Mouse (Mus musculus) R1 (cell line): Measurements from ENCODE around the gene Pemt.

Experiments
- DNase-seq: peaks from one replicate; pipeline ENCODE4 v3.0.0-alpha.2; 2018; ENCODE audit warnings: low read depth, low spot score

Gene Pemt

GRCm38 (mm10) chr11:60057987-60058386 lies 11.7 kb upstream of the Pemt start:
- DNase-seq = no peak

- DNase-seq = no peak
Observed at GRCm38 (mm10) chr11:60056520-60056919, 10.2 kb upstream of the Pemt start.

GRCm38 (mm10) chr11:60048841-60049240 lies 2.6 kb upstream of the Pemt start:
- DNase-seq = no peak

DNA sequence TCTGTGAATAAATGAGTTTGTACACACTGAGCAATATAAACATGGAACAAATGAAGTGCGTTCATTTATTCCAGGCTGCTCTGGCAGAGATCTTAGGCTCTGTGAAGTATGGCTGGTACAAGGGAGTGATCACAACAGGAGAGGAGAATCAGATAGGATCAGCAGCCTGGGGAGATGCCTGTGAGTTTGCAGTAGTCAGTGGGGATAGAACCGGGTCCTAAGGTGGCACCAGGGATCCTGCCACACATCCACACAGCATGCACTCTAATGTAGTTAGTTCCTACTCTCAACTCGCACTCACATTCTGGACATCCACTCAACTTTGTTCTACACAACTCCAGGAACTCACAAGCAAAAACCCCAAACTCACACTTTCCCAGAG lies 622 bp downstream of the Pemt start:
- no peak for DNase-seq

- DNase-seq = no peak
Observed at GRCm38 (mm10) chr11:60044777-60045176, 1.5 kb downstream of the Pemt start.

DNA sequence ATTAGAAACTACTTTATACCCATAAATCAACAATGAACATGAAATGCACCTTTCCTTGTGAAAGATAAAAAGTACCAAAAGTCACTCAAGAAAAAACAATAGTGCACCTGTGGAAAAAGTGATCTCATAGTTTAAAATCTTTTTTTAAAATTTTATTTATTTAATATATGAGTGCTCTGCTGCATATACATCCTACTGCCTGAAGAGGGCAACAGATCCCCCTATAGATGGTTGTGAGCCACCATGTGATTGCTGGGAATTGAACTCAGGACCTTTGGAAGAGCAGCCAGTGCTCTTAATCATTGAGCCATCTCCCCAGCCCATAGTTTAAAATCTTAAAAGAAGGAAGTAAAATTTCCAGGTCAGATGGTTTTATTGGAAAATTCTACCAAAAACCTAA lies 4.0 kb downstream of the Pemt start:
- no peak for DNase-seq

DNA sequence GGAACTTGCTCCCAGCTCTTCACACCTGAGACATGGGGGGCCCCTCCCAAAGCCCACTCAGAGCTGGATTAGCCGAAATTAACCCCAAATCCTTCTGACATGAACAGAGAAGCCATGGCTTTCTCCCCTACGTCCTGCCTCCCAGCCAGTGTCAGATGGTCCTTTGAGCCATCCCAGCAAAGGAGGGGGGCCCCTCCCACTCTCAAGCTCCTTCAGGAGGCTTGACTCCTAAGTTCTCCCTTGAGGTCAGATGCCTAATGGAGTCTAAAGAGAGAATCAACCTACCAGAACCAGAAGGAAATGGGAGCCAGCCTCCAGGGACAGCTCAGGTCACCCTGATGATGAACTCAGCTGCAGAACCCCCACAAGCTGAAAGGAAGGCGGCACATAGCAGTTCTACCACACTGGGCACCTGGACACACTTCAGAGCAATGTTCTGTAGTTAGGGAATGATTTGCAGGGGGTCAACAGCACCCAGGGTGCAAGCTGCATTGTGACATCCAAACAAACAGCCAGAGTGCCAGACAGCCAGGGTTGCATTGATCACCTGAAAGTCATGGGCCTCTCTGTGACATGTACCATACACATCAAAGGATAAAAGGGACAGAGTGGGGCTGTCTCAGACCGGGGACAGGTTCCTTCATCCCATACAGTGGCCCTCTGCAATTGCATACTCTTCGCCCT lies 9.6 kb downstream of the Pemt start:
- no peak for DNase-seq

DNA sequence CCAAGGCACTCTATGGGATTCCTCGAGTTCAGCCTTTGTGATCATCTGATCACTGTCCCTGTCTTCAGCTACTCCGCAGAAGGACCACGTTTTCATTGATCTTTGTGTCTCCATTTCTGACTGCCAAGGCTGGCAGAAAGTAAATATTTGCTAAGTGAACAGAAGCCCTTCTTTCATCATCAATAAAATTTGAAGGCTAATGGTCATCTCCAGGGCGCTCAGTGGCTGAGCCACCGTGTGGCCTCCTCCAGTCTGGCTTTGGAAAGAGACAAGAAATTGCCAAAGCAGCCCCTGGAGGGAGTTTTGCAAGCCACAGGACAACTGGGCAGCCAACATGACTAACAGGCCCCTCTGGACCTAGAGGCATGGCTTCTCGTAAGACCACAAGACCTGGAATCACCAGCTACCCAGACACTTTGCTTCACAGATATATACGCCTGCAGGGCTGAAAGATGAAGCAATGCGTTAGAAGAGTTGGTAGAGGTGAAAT lies 11.3 kb downstream of the Pemt start:
- no peak for DNase-seq

GRCm38 (mm10) chr11:60034293-60034692 lies 12.0 kb downstream of the Pemt start:
- DNase-seq = no peak

DNA sequence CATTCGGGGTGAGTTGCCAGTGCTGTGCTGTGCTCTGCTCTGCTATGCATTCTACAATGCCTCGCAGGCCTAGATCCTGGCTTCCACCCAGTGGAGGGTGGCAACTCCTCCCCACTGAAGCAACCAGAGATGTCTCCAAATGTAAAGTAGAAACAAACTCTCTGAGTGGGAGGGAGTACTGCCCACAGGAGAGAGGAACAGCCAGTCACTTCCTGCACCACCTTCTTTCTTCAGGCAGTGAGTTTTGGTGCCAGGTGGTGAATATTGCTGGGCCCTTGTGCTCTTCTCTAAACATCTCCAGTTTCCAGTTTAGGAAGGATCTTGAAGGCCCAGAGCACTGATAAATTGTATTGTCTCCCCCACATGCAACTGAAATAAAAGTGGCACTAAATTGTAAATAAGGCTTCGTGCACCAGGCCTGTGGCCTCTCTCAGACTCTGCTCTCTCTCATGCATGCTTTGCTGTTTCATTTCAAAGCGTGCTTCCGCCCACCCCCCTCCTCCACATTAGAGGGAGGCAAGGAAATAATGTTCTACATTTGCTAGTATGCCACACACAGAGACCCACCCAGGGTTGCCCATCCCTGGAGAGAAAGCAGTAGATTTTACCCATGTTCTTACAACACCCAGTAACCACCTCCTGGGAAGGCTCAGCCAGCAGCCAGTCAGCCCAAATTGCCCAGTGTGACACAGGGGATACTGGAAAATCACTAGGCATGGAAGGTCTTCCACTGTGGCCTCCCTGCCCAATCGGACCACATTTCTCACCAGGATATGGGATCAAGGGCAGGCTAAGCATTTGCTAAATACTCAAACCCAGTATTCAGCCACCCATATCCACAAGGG lies 13.5 kb downstream of the Pemt start:
- DNase-seq = no peak

- no peak for DNase-seq
Observed at GRCm38 (mm10) chr11:60030747-60031331, 15.4 kb downstream of the Pemt start.

- no peak for DNase-seq
Observed at GRCm38 (mm10) chr11:60029976-60030375, 16.3 kb downstream of the Pemt start.

DNA sequence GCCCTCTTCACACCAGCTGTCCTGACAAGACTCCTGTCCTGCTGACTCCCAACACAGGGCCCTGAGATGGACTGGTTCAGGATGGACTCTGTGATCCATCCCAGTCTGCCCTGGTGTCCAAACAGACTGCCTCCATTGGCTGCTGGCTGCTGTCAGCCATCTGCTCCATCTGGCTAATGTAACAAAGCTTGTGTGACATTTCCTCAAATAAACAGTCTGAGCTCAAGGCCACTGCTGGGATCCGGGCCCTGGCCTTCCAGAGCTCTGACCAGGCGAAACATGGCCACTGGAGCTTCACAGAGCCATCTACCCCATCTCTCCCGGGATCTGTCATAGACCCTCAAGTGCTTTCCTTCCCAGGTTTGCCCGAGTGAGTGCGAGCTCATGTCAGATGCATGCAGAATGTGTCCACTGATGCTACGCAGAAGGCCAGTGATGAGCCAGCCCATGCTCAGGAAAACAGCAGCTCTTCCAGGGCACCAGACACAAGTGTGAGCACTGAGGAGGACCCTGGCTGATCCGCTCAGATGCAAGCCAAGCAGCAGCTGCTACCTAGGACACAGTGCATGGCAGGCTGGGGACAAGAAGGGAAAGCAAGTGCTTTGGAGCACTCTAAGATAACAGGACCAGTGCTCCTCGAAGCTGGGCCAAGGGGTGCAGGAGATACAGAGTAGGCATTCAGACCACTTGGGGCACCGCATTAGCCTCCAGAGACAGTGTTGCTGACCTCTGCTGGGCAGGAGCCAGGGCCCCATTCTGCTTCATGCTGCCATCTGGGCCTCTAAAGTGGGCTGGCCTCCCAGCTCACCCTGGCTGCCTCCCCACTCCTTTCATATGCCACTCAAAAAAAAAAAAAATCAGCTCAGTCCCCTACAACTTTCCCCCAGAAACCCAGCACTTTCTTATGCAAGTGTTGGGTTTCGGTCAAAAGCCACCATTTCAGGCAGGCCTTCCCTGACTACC lies 18.1 kb downstream of the Pemt start:
- no peak for DNase-seq

DNA sequence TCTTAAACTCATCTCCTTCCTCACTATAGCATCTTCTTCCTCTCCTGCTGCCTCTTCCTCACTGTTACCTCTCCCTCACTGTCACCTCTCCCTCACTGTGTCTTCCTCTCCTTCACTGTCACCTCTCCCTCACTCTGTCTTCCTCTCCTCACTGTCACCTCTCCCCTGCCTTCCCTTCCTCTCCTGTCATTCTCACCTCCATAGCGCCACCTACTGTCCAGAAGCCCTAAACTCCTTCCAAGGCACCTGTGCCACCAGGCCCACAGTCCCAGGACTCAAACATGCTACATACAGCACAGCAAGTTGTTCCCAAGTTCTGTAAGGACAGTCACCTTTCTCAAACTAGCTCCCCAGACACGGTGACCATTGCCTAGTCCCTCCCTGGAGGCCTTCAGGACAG lies 19.0 kb downstream of the Pemt start:
- peak; percentile 76 for DNase-seq

GRCm38 (mm10) chr11:60026166-60026565 lies 20.1 kb downstream of the Pemt start:
- DNase-seq = no peak

- DNase-seq = no peak
Observed at GRCm38 (mm10) chr11:60021201-60021600, 25.1 kb downstream of the Pemt start.

- DNase-seq = peak; percentile 37
Observed at GRCm38 (mm10) chr11:60016726-60017125, 29.6 kb downstream of the Pemt start.

- DNase-seq = no peak
Observed at GRCm38 (mm10) chr11:60011516-60011915, 34.8 kb downstream of the Pemt start.

DNA sequence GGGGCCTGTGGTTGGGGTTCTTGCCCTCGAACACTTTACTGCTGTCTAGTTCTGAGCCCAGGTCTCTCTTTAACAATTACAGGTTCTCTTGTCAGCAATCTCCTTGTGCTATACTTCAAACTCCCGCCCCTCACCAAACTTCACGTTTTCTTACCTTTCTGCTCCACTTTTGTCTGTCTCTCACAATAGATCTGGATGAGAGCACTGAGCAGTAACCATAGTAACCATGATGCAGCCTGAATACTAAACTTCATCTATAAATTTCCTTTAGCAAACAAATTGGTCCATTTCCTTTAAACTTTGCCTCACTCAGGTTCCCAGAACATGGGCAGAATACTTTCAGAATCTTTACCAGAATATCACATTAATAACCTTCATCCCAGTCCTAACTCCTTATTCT lies 36.8 kb downstream of the Pemt start:
- DNase-seq = no peak

DNA sequence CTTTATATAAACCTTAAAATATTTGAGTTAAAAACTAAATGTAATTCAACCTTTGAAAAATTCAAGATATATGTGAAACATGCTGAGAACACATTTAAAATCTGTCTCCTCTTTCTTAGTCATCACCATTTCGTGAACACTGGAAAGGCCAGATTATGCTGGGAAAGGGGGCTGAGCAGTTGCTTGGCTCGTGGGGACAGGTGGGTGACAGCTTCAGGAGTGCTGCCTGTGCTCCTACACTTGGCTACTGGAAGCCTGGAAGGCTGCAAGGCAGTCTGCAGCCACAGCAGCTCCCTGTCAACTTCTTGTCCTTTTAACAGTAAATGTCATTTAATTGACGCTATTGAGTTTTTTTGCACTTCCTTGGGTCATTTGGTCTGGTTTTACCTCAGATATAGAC lies 40.4 kb downstream of the Pemt start:
- no peak for DNase-seq

GRCm38 (mm10) chr11:60004716-60005115 lies 41.6 kb downstream of the Pemt start:
- DNase-seq = no peak
